Mouse (Mus musculus): ENCODE data around the gene Gm29735. TPM values are rescaled to one million over a fixed set of nuclear protein-coding genes. Genes with fewer than 3 reads are reported as not detected.
"Not testable (repeated sequence)": the region's sequence is repeated elsewhere in the genome, so short reads cannot be mapped to it uniquely, and the experiment has no call there.

Gm29735 gene
- not detected for polyA plus RNA-seq (2017; shearing (Covaris generic))

DNA sequence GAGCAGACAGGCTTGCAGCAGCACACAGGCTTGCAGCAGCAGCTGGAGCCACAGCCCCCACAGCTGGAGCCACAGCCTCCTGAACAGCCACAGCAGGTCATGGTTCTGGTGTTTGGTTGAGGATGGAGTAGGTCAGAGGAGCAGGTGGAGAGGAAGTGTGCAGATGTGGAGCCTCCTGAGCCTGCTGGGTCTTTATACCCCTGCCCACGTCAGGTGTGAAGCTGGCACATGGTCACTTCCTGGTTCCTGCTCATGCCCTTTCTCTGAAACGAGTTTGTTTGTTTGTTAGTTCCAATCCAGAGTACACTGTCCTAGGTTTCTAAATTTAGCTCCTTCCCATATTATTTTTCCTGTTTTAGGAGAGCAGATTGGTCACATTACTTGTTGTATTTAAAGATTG is at the start of gene Gm29735:
Gene Gm29735 (minus strand): TSS at position 101 of the 400 bp plus-strand sequence.
- not testable (repeated sequence) for ATAC-seq

DNA sequence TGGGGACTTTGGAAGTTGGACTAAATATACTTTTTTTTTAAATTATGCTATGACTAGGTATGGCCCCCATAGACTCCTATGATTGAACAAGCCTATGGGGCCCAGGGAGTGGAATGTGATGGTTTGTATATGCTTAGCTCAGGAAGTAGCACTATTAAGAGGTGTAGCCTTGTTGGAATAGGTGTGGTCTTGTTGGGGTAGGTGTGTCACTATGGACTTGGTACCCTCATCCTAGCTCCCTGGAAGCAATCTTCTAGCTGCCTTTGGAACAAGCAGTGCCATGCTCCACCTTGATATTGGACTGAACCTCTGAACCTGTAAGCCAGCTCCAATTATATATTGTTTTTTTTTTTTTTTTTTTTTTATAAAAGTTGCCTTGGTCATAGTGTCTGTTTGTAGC is 48.6 kb upstream of the Gm29735 start:
- ATAC-seq, result no peak

DNA sequence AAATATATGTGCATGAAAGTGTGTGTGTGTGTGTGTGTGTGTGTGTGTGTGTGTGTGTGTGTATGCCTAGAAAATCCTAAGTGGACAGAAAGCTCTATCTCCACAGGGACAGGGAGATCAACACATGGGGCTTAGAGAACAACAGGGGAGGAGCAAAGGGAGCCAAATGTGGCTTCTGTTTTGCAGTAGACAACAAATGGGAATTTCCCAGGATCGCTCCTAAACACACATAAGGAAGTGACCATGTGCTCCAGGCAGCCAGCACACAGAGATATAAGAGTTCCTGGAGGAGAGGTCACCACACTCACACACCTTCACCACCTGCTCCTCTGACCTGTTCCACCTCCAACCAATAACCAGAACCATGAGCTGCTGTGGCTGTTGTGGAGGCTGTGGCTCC is 44.2 kb upstream of the Gm29735 start, which contains the start of gene Krtap5-3:
Gene Krtap5-3 (plus strand): TSS at position 301 of the 400 bp plus-strand sequence.
- no peak for ATAC-seq

DNA sequence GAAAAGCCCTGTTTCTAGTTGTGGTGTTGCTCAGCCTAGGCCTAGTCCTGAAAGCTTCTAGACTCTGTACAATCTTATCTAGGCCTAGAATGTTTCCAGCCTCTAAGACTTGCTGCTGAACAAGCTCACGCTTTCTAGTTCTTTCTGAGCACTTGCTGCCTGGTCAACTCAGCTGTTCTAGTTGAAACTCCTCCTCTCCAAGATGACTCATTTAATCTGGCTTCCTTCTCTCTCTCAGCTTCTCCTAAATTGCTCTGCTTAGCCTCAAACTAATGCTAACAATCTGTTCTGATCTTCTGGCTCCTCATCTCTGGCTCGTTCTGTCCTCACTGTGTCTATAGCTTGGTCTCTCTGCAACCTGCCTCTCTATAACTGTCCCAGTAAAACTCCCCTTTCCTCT is 41.8 kb upstream of the Gm29735 start:
- no peak for ATAC-seq

DNA sequence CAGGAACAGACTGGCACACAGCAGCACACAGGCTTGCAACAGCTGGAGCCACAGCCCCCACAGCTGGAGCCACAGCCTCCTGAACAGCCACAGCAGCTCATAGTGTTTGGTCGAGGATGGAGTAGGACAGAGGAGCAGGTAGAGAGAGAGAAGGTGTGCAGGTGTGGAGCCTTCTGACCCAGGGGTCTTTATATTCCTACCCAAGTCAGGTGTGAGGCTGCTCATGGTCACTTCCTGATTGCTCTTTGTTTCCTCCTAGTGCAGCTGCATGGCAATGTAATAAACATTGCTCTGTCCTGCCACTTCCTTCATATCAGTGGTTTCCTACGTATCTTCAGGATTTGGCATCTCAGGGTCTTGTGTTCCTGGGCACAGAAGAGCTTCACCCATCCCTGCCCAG is 33.4 kb upstream of the Gm29735 start, which contains the start of gene Gm10153:
Gene Gm10153 (minus strand): TSS at position 101 of the 400 bp plus-strand sequence.
- ATAC-seq, result no peak

DNA sequence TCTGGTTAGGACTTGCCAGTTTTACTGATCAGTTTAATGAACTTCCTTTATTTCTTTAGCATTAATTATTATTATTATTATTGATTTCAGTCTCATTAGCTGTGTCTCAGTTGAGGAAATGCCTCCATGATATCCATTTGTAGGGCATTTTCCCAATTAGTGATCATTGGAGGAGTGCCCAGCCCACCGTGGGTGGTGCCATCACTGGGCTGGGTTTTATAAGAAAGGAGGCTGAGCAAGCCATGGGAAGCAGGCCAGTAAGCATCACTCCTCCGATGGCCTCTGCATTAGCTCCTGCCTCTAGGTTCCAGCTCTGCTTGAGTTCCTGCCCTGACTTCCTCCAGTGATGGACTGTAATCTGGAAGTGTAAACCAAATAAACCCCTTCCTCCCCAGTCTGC is 31.2 kb upstream of the Gm29735 start:
- no peak for ATAC-seq

DNA sequence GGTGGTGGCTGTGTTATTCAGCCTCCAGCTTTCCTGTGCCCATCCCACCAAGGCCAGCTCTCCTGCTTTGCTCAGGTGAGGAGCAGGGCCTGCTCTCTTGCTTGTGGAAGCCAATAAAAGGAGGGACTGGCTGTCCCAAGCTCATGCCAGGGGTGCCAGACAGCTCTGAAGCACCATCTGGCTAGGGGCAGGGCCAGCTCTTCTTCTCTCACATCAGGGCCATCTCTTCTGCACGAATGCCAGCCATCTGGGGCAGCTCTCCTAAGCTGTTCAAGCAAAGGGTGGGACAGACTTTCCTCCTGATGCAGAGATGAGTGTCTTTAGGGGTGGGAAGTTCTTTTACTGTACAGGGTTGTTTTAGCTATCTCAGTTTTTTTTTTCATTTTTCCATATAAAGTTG is 24.1 kb upstream of the Gm29735 start:
- no peak for ATAC-seq

DNA sequence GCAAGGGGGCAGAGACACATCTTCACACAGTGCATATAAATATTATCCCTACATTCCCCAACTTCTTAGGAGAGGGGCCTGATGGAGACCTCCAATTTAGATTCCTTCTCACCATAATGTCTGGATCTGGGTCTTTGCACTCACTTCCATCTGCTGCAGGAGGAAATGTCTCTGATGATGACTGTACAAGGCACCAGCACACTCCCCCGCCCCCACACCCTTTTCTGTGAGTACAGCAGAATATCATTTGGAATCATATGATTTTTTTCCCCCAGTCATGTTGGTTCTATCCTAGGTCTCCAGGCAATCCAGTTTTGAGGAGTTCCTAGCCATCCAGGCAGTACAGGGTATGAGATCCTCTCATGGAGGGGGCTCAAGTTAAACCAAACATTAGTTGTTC is 21.8 kb upstream of the Gm29735 start:
- ATAC-seq, result no peak

DNA sequence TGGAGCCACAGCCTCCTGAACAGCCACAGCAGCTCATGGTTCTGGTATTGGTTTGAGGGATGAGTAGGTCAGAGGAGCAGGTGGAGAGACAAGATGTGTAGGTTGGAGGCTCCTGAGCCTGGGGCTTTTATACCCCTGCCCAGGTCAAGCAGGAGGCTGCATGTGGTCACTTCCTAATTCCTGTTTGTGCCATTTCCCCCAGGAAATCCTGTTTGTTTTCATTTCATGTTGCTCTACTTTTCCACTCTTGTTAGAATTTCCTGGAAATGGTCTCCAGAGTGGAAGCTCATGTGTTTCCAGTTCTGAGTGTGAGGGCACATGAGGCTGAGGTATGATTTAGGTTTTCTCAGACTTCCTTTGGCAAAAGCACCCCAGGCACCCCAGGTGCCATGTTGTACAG is 19.0 kb upstream of the Gm29735 start, which contains the start of gene Krtap5-2:
Gene Krtap5-2 (minus strand): TSS at position 101 of the 400 bp plus-strand sequence.
- not testable (repeated sequence) for ATAC-seq

DNA sequence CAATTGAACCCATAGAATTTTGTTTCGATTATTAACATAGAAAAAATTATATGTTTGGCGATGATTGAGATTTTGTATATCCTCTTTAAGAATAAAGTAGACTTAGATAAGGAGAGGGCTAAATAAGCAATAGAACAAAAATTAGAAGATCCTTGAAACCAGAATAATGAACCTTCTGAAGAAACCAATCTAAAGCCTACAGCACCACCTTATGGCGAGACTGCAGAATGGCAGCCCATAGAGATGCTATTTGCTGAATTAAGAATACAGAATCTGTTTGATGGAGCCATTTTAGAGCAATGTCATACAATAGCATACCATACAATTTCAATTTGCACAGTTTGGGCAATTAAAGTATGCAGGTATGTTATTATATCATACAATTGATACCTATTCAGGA is 12.9 kb upstream of the Gm29735 start:
- no peak for ATAC-seq

DNA sequence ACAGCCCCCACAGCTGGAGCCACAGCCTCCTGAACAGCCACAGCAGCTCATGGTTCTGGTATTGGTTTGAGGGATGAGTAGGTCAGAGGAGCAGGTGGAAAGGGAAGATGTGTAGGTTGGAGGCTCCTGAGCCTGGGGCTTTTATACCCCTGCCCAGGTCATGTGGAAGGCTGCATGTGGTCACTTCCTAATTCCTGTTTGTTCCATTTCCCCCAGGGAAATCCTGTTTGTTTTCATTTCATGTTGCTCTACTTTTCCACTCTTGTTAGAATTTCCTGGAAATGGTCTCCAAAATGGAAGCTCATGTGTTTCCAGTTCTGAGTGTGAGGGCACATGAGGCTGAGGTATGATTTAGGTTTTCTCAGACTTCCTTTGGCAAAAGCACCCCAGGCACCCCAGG is 8.7 kb upstream of the Gm29735 start, which contains the start of gene Gm4553:
Gene Gm4553 (minus strand): TSS at position 101 of the 400 bp plus-strand sequence.
- ATAC-seq, result not testable (repeated sequence)

DNA sequence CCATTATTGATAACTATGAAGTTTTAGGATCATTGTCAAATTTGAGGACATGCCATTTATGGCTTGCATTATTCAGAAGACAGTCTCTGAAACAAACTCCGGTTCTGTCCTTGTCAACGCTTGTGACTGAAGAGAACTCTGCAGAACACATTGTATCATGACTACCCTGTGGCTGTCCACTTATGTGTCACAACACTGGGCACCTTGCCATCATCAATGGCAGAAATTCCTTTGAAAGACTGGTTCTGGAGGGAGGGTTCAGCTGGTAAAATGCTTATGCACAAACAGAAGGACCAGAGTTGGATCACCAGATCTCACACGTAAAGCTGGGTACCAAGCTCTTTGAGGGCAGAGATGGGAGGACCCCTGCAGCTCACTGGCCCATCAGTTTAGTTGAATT is 2.5 kb upstream of the Gm29735 start:
- no peak for ATAC-seq

DNA sequence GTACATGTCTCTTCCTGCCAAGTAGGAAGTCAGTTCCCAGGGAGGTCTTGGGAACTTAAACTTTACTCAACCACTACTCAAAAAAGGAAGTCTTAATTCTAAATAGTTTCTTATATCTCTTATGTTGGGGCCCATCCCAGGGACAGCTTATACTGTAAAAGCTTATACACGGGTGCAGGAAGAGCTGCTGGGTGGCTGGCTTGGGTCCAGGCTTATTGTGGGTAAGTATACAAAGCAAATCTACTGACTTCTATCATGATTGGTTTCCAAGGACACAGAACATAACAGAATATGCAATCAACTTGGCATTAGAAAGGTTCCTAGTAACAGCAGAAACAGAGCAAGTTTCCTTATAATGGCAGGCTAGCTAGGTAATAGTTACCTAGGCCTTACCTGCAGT is 1.6 kb downstream of the Gm29735 start:
- ATAC-seq, result no peak

DNA sequence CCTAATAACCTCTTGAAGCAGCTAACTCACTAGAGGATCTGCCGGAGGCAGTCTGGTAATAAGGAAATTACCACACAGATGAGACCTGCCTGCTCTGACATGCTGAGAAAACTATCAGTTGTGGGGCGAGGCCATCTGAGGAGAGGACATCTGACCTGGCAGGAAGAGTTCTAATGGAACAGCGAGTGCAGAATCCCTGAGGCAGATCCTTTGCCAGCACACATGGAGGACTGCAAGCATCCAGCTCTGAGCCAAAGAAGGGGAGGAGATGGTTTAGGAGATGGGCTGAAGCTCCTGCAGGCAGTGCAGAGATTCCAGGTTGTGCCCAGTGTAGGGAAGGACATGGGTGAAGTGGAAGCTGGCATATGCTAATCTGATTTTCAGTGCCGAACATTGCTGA is 4.7 kb downstream of the Gm29735 start:
- ATAC-seq, result no peak

DNA sequence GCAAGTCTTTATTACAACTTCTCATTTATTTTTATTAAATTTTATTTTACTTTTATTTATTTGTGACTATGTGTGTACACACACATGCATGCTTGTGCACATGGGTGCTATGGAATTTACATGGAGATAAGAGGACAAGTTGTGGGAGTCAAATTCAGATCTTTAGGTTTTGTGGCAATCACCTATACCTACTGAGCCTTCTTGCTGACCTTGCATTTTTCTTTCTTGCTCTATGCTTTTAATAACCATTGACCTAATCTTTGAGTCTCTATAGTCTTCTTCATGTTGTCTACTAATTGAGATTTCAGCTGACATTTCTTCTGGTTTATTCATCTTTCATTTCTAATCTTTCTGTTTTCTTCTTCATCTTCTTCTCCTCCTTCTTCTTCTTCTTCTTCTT is 8.3 kb downstream of the Gm29735 start:
- no peak for ATAC-seq

DNA sequence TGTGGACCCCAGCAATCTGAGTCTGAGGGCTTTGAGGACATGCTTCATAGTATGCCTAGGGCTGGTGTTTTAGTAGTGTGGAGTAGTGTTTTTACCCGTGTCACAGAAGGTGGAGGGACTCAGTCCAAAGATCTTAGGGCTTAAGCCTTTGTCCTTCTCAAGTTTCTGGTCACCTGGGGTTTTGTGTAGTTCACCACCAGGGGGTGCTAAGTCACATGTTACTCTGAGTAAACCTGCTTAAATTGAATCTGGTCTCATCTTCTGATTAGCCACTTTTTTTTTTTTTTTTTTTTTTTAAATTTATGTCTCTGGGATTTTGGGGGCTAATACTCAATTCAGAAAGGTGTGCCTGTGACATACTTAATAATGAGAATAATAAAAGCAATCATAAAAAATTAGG is 10.9 kb downstream of the Gm29735 start:
- ATAC-seq, result no peak

DNA sequence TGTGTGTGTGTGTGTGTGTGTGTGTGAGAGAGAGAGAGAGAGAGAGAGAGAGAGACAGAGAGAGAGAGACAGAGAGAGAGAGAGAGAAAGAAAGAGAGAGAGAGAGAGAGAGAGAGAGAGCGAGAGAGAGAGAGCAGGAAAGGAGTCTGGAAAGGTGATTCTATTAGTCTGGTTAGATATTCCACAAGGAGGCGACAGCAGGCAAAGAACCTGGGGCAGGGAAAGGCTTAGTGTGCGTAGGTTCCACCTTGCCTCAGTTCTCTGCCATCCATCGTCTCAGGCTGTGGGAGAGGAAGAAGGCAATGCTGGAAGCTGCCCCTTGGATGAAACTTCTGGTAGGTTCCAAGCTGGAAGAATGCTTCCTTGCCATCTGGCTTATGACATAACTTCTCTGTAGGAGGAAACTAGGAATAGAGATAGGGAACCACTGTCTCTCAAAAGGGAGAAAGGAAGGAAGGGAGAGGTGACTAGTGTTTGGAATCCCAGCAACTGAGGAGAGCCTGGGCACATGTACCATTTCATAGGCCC is 11.4 kb downstream of the Gm29735 start:
- no peak for ATAC-seq

DNA sequence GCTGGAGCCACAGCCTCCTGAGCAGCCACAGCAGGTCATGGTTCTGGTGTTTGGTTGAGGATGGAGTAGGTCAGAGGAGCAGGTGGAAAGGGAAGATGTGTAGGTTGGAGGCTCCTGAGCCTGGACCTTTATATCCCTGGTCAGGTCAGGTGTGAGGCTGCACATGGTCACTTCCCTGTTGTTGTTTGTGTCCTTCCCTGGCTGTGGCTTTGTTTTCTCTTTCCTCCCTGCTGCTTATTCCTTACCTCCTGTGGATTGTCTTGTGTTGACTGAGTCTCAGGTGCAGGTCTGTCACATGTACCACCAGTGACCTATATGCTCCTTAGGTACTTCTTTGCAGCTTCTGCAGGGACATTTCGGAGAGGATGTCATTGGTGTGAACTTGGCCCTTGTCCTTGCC is 12.4 kb downstream of the Gm29735 start, which contains the start of gene Gm45337:
Gene Gm45337 (minus strand): TSS at position 101 of the 400 bp plus-strand sequence.
- no peak for ATAC-seq

DNA sequence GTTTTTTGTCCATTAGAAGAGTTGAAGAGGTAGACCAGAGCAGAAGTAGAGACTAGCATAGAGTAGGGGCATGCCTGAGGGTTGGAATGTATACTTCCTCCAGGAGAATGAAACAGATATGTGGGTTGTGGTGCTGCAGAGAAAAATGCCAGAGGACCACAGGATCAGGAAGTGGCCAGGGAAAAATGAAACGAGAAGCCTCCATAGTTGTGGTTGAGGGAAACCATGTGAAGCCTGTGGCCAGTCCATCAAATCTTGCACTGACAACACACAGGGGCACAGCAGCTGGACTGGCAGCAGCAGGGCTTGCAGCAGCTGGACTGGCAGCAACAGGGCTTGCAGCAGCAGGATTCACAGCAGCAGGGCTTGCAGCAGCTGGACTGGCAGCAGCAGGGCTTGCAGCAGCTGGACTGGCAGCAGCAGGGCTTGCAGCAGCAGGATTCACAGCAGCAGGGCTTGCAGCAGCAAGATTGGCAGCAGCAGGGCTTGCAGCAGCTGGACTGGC is 13.4 kb downstream of the Gm29735 start:
- not testable (repeated sequence) for ATAC-seq

DNA sequence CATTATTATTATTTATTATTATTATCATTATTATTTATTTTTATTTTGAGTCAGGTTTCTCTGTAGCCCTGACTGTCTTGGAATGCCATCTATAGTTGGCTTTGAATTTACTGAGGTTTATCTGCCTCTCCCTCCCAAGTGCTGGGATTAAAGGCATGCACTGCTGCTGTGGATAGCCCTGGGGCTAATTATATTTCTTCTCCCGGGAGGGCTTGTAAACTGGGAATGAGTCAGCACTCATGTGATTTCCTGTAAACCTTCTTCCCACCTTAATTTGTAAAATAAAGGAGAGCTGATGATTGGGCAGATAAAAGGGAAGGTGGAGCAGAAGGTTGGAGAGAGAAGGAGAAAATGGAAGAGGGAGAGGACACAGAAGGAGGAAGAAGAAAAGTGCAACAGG is 16.2 kb downstream of the Gm29735 start:
- ATAC-seq, result no peak

DNA sequence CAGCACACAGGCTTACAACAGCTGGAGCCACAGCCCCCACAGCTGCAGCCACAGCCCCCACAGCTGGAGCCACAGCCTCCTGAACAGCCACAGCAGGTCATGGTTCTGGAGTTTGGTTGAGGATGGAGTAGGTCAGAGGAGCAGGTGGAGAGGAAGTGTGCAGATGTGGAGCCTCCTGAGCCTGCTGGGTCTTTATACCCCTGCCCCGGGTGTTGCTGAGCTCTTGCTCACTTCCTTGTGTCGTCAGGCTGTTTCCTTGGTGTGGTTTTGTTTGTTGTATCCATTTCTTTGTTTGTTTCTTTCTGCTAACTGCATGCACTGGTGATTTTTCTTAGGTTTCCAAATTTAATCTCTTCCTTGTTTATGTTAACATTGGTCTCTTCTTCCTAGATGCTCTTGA is 21.0 kb downstream of the Gm29735 start, which contains the start of gene Gm39115:
Gene Gm39115 (minus strand): TSS at position 101 of the 400 bp plus-strand sequence.
- not testable (repeated sequence) for ATAC-seq

DNA sequence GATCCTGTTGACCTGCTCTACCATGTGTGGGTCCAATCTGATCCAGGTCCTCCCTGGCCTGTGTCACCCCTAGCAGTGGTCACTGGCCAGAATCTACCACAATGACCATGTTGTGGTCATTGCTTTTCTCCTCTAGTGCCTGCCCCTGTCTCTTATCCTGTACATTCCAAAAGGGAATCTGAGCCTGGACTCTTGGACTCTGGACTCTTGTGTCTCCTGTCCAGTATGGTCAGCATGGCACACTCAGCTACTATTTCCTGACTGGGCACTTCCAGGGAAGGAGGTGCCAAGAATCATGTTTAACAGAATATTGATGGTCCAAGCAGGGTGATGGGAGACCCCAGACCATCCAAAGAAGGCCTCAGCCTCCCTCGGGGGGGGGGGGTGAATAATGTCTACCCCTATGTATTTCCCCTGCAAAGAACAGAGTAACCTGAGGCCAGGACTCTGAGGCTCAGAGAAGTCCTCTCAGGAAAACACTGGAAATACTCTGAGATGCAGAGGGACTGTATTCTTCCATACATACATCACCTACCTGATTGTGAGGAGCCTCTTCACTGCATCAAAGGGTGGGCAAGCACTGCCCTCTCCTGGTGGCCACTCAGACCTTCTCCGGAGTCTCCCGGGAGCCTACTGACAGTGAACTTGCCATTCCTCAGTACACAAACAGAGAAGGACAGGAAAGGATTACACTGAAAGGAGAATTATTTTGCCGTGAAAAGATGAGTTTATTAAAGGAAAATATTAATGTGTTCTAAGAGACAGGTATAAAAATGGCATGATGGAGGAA is 22.5 kb downstream of the Gm29735 start:
- no peak for ATAC-seq

DNA sequence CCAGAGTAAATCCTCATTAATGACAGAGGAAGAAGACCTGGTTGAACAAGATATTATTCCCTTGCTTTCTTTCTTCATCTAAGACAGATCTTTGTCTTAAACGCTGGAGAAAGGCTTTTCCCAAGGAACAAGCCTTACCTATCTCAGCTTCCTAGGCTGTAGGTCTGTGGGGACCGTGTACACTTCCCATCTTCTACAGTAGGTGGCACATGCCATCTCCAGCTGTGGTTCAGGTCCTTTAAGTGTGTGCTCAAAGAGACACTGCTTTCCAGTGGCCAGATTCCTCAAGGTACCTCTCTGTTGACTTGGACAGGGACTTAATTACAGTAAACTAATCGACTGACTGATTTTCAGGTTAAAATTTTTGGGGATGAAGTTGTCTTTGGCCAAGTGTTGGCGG is 28.1 kb downstream of the Gm29735 start:
- no peak for ATAC-seq

DNA sequence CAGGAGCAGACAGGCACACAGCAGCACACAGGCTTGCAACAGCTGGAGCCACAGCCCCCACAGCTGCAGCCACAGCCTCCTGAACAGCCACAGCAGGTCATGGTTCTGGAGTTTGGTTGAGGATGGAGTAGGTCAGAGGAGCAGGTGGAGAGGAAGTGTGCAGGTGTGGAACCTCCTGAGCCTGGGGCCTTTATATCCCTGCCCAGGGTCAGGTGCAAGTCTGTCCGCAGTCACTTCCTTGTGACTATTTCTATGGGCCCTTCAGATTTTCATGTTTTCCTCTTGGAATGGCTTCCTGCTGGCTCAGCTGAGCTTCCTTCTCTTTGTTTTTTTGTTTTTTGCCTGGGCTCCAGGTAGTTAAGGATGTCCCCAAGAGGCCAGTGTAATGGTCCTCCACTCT is 36.3 kb downstream of the Gm29735 start, which contains the start of gene Gm45618:
Gene Gm45618 (minus strand): TSS at position 101 of the 400 bp plus-strand sequence.
- not testable (repeated sequence) for ATAC-seq
